Mouse (Mus musculus): ENCODE results near the gene Necab3.

- TF ChIP-seq CTCF (IDR thresholded peaks at IDR 0.05; ENCODE audit: borderline replicate concordance, insufficient read depth, low read depth, low read length) (no peak), POLR2A (IDR thresholded peaks at IDR 0.05; ENCODE audit: borderline replicate concordance, insufficient read depth, low read length) (no peak)
Observed at GRCm38 (mm10) chr2:154522334-154522733, 36.4 kb downstream of the Necab3 start.
